Mouse (Mus musculus): Measurements from ENCODE around the gene Lpp. TPM values are rescaled to one million over a fixed set of nuclear protein-coding genes. Genes with fewer than 3 reads are reported as not detected.

Gene Lpp
- polyA plus RNA-seq, 1 experiment = 6.2 TPM

- Histone ChIP-seq H3K27ac (ENCODE audit: control insufficient read depth, insufficient read depth, low read depth, low read length, poor library complexity) (no peak overlapping the region), H3K4me1 (ENCODE audit: control insufficient read depth, insufficient read depth, low read length) (no peaks in the 10 kb centered on the region), H3K4me3 (replicated peaks; ENCODE audit: control insufficient read depth, low read depth, low read length) (no peak overlapping the region)
- 78% methylated on average over 1 of the region's 1 CpGs for WGBS
- TF ChIP-seq POLR2A (IDR thresholded peaks at IDR 0.05; ENCODE audit: borderline replicate concordance, control insufficient read depth, low read depth, low read length) (no peak), CTCF (IDR thresholded peaks at IDR 0.05; ENCODE audit: control insufficient read depth, insufficient read depth, low read length) (no peak)
Observed at GRCm38 (mm10) chr16:24902111-24902510, 508.8 kb downstream of the Lpp start.

- TF ChIP-seq CTCF (IDR thresholded peaks at IDR 0.05; ENCODE audit: control insufficient read depth, insufficient read depth, low read length) (no peak), POLR2A (IDR thresholded peaks at IDR 0.05; ENCODE audit: borderline replicate concordance, control insufficient read depth, low read depth, low read length) (no peak)
- H3K4me1 ChIP-seq (ENCODE audit: control insufficient read depth, insufficient read depth, low read length) = peaks cover 3% of the 10 kb centered on the region
- WGBS = 85% methylated on average over 1 of the region's 1 CpGs
- H3K27ac ChIP-seq (ENCODE audit: control insufficient read depth, insufficient read depth, low read depth, low read length, poor library complexity) = no peak overlapping the region
- no peak overlapping the region for H3K4me3 ChIP-seq (replicated peaks; ENCODE audit: control insufficient read depth, low read depth, low read length)
Observed at GRCm38 (mm10) chr16:24908926-24909325, 515.6 kb downstream of the Lpp start.

GRCm38 (mm10) chr16:24910321-24910720 is 517.0 kb downstream of the Lpp start:
- H3K4me1 ChIP-seq (ENCODE audit: control insufficient read depth, insufficient read depth, low read length) = peaks cover 3% of the 10 kb centered on the region
- no peak overlapping the region for H3K4me3 ChIP-seq (replicated peaks; ENCODE audit: control insufficient read depth, low read depth, low read length)
- TF ChIP-seq CTCF (IDR thresholded peaks at IDR 0.05; ENCODE audit: control insufficient read depth, insufficient read depth, low read length) = no peak
- no peak for TF ChIP-seq POLR2A (IDR thresholded peaks at IDR 0.05; ENCODE audit: borderline replicate concordance, control insufficient read depth, low read depth, low read length)
- no peak overlapping the region for H3K27ac ChIP-seq (ENCODE audit: control insufficient read depth, insufficient read depth, low read depth, low read length, poor library complexity)
- 23% methylated on average over 6 of the region's 6 CpGs for WGBS

GRCm38 (mm10) chr16:24910834-24911233 is 517.5 kb downstream of the Lpp start:
- peaks cover 3% of the 10 kb centered on the region for H3K4me1 ChIP-seq (ENCODE audit: control insufficient read depth, insufficient read depth, low read length)
- peak; percentile 41; the same call in 1 of the 2 replicates for TF ChIP-seq CTCF (IDR thresholded peaks at IDR 0.05; ENCODE audit: control insufficient read depth, insufficient read depth, low read length)
- no peak for TF ChIP-seq POLR2A (IDR thresholded peaks at IDR 0.05; ENCODE audit: borderline replicate concordance, control insufficient read depth, low read depth, low read length)

GRCm38 (mm10) chr16:24912381-24912780 is 519.1 kb downstream of the Lpp start:
- Histone ChIP-seq H3K4me1 (ENCODE audit: control insufficient read depth, insufficient read depth, low read length) (peaks cover 3% of the 10 kb centered on the region), H3K4me3 (replicated peaks; ENCODE audit: control insufficient read depth, low read depth, low read length) (no peak overlapping the region), H3K27ac (ENCODE audit: control insufficient read depth, insufficient read depth, low read depth, low read length, poor library complexity) (no peak overlapping the region)
- TF ChIP-seq POLR2A (IDR thresholded peaks at IDR 0.05; ENCODE audit: borderline replicate concordance, control insufficient read depth, low read depth, low read length) = no peak
- TF ChIP-seq CTCF (IDR thresholded peaks at IDR 0.05; ENCODE audit: control insufficient read depth, insufficient read depth, low read length) = no peak
- WGBS = 64% methylated on average over 1 of the region's 1 CpGs

More at GRCm38 (mm10) chr16:24910834-24911233, 517.5 kb downstream of the Lpp start:
- 13% methylated on average over 3 of the region's 3 CpGs for WGBS
- Histone ChIP-seq H3K4me3 (replicated peaks; ENCODE audit: control insufficient read depth, low read depth, low read length) (no peak overlapping the region), H3K27ac (ENCODE audit: control insufficient read depth, insufficient read depth, low read depth, low read length, poor library complexity) (no peak overlapping the region)

GRCm38 (mm10) chr16:24913021-24913420 is 519.7 kb downstream of the Lpp start:
- no peak overlapping the region for H3K27ac ChIP-seq (ENCODE audit: control insufficient read depth, insufficient read depth, low read depth, low read length, poor library complexity)
- TF ChIP-seq POLR2A (IDR thresholded peaks at IDR 0.05; ENCODE audit: borderline replicate concordance, control insufficient read depth, low read depth, low read length) = no peak
- H3K4me1 ChIP-seq (ENCODE audit: control insufficient read depth, insufficient read depth, low read length) = peaks cover 3% of the 10 kb centered on the region
- WGBS = 7% methylated on average over 3 of the region's 3 CpGs
- no peak overlapping the region for H3K4me3 ChIP-seq (replicated peaks; ENCODE audit: control insufficient read depth, low read depth, low read length)

GRCm38 (mm10) chr16:24913641-24914392 is 520.5 kb downstream of the Lpp start:
- H3K4me1 ChIP-seq (ENCODE audit: control insufficient read depth, insufficient read depth, low read length) = peaks cover 3% of the 10 kb centered on the region
- 48% methylated on average over 7 of the region's 7 CpGs for WGBS
- no peak overlapping the region for H3K4me3 ChIP-seq (replicated peaks; ENCODE audit: control insufficient read depth, low read depth, low read length)
- H3K27ac ChIP-seq (ENCODE audit: control insufficient read depth, insufficient read depth, low read depth, low read length, poor library complexity) = no peak overlapping the region
- no peak for TF ChIP-seq POLR2A (IDR thresholded peaks at IDR 0.05; ENCODE audit: borderline replicate concordance, control insufficient read depth, low read depth, low read length)
- TF ChIP-seq CTCF (IDR thresholded peaks at IDR 0.05; ENCODE audit: control insufficient read depth, insufficient read depth, low read length) = no peak

GRCm38 (mm10) chr16:24914393-24914751 is 521.1 kb downstream of the Lpp start:
- 70% methylated on average over 3 of the region's 3 CpGs for WGBS
- peaks cover 3% of the 10 kb centered on the region for H3K4me1 ChIP-seq (ENCODE audit: control insufficient read depth, insufficient read depth, low read length)

More at GRCm38 (mm10) chr16:24914393-24914751, 521.1 kb downstream of the Lpp start:
- no peak overlapping the region for H3K4me3 ChIP-seq (replicated peaks; ENCODE audit: control insufficient read depth, low read depth, low read length)
- no peak overlapping the region for H3K27ac ChIP-seq (ENCODE audit: control insufficient read depth, insufficient read depth, low read depth, low read length, poor library complexity)
- TF ChIP-seq POLR2A (IDR thresholded peaks at IDR 0.05; ENCODE audit: borderline replicate concordance, control insufficient read depth, low read depth, low read length) (no peak), CTCF (IDR thresholded peaks at IDR 0.05; ENCODE audit: control insufficient read depth, insufficient read depth, low read length) (no peak)
